Mouse (Mus musculus): Measurements from ENCODE around the gene Gm128.

Gm128 gene

DNA sequence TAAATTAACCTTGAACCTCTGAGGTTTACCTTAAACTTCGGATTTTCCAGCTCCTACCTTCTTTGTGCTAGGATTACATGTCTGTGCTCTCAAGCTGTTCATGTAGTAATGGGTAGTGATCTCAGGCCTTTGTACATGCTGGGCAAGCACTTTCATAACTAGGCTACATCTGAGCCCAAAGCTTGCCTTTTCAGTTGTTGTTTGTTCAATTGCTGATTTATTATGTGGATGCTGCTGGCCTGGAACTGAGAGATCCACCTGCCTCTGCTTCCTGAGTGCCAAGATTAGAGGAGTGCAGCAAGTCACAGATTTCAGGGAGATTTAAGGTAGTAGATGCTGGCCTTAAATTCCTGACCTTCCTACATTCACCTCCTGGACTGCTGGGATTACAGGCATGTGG lies 42.3 kb downstream of the Gm128 start:
- no peak for DNase-seq (ENCODE audit: extremely low spot score)

DNA sequence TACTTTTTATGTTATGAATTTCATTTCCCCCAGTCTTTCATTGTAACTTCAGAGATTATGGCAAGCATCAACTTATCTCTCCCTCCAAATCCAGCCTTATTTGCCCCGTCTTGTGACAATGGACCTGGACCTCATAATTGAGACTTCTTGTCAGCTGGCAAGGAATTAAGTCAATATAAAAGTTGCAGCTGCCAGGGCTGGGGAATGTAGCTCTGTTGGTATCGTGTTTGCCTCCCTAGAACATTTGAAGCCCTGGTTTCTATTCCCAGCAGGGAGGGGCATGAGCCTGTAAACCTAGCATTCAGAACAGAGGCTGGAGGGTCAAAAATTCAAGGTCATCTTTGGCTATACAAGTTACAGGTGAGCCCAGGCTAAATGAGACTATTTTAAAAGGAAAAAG lies 45.6 kb downstream of the Gm128 start:
- DNase-seq (ENCODE audit: extremely low spot score), result no peak

DNA sequence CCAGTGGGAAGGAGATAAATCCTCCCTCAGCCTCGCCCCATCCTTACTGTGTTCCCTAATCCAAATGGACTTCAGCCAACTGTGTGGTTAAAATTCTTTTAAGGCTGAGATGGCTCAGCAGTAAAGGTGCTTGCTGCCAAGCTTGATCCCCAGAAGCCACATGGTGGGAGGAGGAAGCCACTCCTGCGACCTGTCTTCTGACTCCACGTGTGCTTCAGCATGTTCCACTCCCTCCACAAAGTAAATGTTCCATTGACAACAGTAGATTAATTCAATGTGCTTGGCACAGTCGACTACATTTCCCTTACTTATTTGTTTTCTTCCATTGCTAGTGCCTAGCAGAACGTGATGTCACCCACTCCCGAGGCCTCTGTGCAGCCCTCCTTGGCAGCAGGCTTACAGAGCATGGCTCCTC lies 46.7 kb downstream of the Gm128 start:
- DNase-seq (ENCODE audit: extremely low spot score), result no peak
